17 mouse cellular contexts compared by ENCODE assay signal in genomic region chr12:44919613-44920012, GRCm38 (mm10).
"Had no signal": no experiment of that assay in that cellular context is flagged by ENCODE, and none has a peak within 500 bp of the region (broad histone marks: within the 10 kb centered on the region; RNA-seq: fewer than 3 reads in every experiment).

No protein-coding gene starts in this region.

- H3K27me3 ChIP-seq: limb, embryonic 12.5 days; limb, embryonic 15.5 days; midbrain, embryonic 12.5 days had no signal

- H3K4me2 ChIP-seq: limb, embryonic 12.5 days; limb, embryonic 15.5 days; liver, embryonic 11.5 days; midbrain, embryonic 12.5 days had no signal

- H3K9ac ChIP-seq: limb, embryonic 12.5 days; limb, embryonic 15.5 days; liver, embryonic 14.5 days; liver, postnatal 0 days; midbrain, embryonic 12.5 days had no signal

- DNase-seq: kidney, adult 18-20 months; kidney, adult 9 months; kidney, postnatal 14 days; kidney, postnatal 4 days; left cerebral cortex, postnatal 4 days; liver, postnatal 0 days; lung, postnatal 10 days; thymus, adult 2 months; thymus, postnatal 14 days; thymus, postnatal 4 days had no signal

- H3K4me1 ChIP-seq: limb, embryonic 15.5 days; midbrain, embryonic 12.5 days had no signal

- H3K9me3 ChIP-seq: limb, embryonic 12.5 days; limb, embryonic 15.5 days; midbrain, embryonic 12.5 days had no signal

- H3K36me3 ChIP-seq: limb, embryonic 12.5 days; limb, embryonic 15.5 days; midbrain, embryonic 12.5 days had no signal

- H3K4me3 ChIP-seq: limb, embryonic 12.5 days; limb, embryonic 15.5 days; midbrain, embryonic 12.5 days had no signal

- H3K27ac ChIP-seq: limb, embryonic 12.5 days; limb, embryonic 15.5 days; liver, embryonic 14.5 days; midbrain, embryonic 12.5 days; stomach, postnatal 0 days had no signal

- ATAC-seq: liver, postnatal 0 days; midbrain, embryonic 16.5 days had no signal
